In genomic region chr1:132364896-132365557, GRCm38 (mm10) we compare ENCODE assay signal across 7 mouse cellular contexts. TPM values are rescaled to one million over a fixed set of nuclear protein-coding genes. Genes with fewer than 3 reads are reported as not detected.
A peak's percentile ranks its signal among the peaks of the same experiment; 100 is the strongest.
DNase-seq lines count a peak whose midpoint lies in the region; ATAC-seq and TF ChIP-seq lines count a peak whose summit lies in the region.

No protein-coding gene starts in this region.

- ATAC-seq in hindbrain, embryonic 13.5 days (ENCODE audit: low FRiP score), result no peak
- no peak for ATAC-seq in megakaryocyte-erythroid progenitor cell, adult 5-6 weeks (replicated peaks; ENCODE audit: low FRiP score, low TSS enrichment, poor library complexity, severe bottlenecking)

- WGBS in hindbrain, embryonic 10.5 days, result 90% methylated on average over 7 of the region's 7 CpGs
- 86% methylated on average over 7 of the region's 7 CpGs for WGBS in hindbrain, embryonic 13.5 days
- 88% methylated on average over 7 of the region's 7 CpGs for WGBS in bone marrow, adult 2 months

- H3K27ac ChIP-seq in hindbrain, embryonic 10.5 days, result peak overlapping the region; percentile 60; the same call in 1 of the 2 replicates
- H3K27ac ChIP-seq in hindbrain, embryonic 13.5 days, result no peak overlapping the region
- no peak overlapping the region for H3K27ac ChIP-seq in ES-E14 (ENCODE audit: insufficient read depth, low read depth, low read length, poor library complexity, severe bottlenecking)
- H3K27ac ChIP-seq in bone marrow, adult 2 months (ENCODE audit: control insufficient read depth, insufficient read depth, low read depth, low read length, poor library complexity), result no peak overlapping the region

- TF ChIP-seq POLR2A in bone marrow, adult 2 months (IDR thresholded peaks at IDR 0.05; ENCODE audit: borderline replicate concordance, control insufficient read depth, low read depth, low read length), result no peak

- no peak for TF ChIP-seq CTCF in bone marrow, adult 2 months (IDR thresholded peaks at IDR 0.05; ENCODE audit: control insufficient read depth, insufficient read depth, low read length)

- H3K4me2 ChIP-seq in hindbrain, embryonic 13.5 days, result no peak overlapping the region

- DNase-seq in hindbrain, embryonic 10.5 days (ENCODE audit: low spot score), result no peak
- no peak for DNase-seq in ES-E14 (ENCODE audit: low read depth, low spot score)
- DNase-seq in gastrocnemius, postnatal 25 days, result peak; percentile 75
- no peak for DNase-seq in spleen, postnatal 10 days (ENCODE audit: low spot score in 2 of 2)

- peaks cover 27% of the 10 kb centered on the region for H3K4me1 ChIP-seq in hindbrain, embryonic 10.5 days (replicated peaks)
- peaks cover 32% of the 10 kb centered on the region for H3K4me1 ChIP-seq in hindbrain, embryonic 13.5 days (replicated peaks)
- peaks cover 0 to 15% of the 10 kb centered on the region in 2 experiments; a peak in 1 of 4 replicates for H3K4me1 ChIP-seq in ES-E14 (ENCODE audit: control insufficient read depth in 2 of 2, insufficient read depth in 2 of 2, low read length in 2 of 2, poor library complexity in 1 of 2)
- peaks cover 3% of the 10 kb centered on the region; the same call in 1 of the 2 replicates for H3K4me1 ChIP-seq in bone marrow, adult 2 months (ENCODE audit: control insufficient read depth, insufficient read depth, low read length)

- H3K27me3 ChIP-seq in hindbrain, embryonic 10.5 days (ENCODE audit: insufficient read depth, poor library complexity, severe bottlenecking), result no peaks in the 10 kb centered on the region
- no peaks in the 10 kb centered on the region for H3K27me3 ChIP-seq in hindbrain, embryonic 13.5 days

- in situ Hi-C loops in ES-E14 (cut with MboI; ENCODE audit: low sequenced_read_pairs in 2 of 2, unreplicated experiment in 2 of 2), result no loop called here

- no peaks in the 10 kb centered on the region for H3K9me3 ChIP-seq in hindbrain, embryonic 10.5 days
- H3K9me3 ChIP-seq in hindbrain, embryonic 13.5 days, result no peaks in the 10 kb centered on the region
- H3K9me3 ChIP-seq in ES-E14 (ENCODE audit: control insufficient read depth, insufficient read depth, low read depth, low read length), result no peaks in the 10 kb centered on the region

- no peak overlapping the region; the same call in 1 of the 2 replicates for H3K4me3 ChIP-seq in hindbrain, embryonic 10.5 days
- H3K4me3 ChIP-seq in hindbrain, embryonic 13.5 days, result no peak overlapping the region; the same call in 1 of the 2 replicates
- no peak overlapping the region for H3K4me3 ChIP-seq in ES-E14 (ENCODE audit: insufficient read depth in 1 of 2, low read depth in 1 of 2, low read length in 2 of 2, poor library complexity in 1 of 2, severe bottlenecking in 1 of 2)
- H3K4me3 ChIP-seq in bone marrow, adult 2 months (replicated peaks; ENCODE audit: control insufficient read depth, low read depth, low read length), result peak overlapping the region; percentile 55

- H3K9ac ChIP-seq in hindbrain, embryonic 13.5 days, result no peak overlapping the region
- no peak overlapping the region for H3K9ac ChIP-seq in ES-E14 (ENCODE audit: insufficient read depth, low read depth, low read length, poor library complexity, severe bottlenecking)

- peaks cover 79% of the 10 kb centered on the region for H3K36me3 ChIP-seq in hindbrain, embryonic 10.5 days
- peaks cover 36% of the 10 kb centered on the region for H3K36me3 ChIP-seq in hindbrain, embryonic 13.5 days
- peaks cover 9% of the 10 kb centered on the region; the same call in 1 of the 2 replicates for H3K36me3 ChIP-seq in ES-E14 (ENCODE audit: control insufficient read depth, insufficient read depth, low read length, poor library complexity, severe bottlenecking)

TF ChIP-seq in ES-E14, 5 proteins besides CTCF, POLR2A, EP300 and RAD21:
- TF ChIP-seq CHD2 (IDR thresholded peaks at IDR 0.05; ENCODE audit: low read depth, low read length), result no peak
- TF ChIP-seq HCFC1 (IDR thresholded peaks at IDR 0.05; ENCODE audit: borderline replicate concordance, insufficient read depth, low read length), result no peak
- no peak for TF ChIP-seq ZNF384 (IDR thresholded peaks at IDR 0.05; ENCODE audit: low read depth, low read length)
- TF ChIP-seq ZC3H11A (IDR thresholded peaks at IDR 0.05; ENCODE audit: borderline replicate concordance, low read depth, low read length), result no peak
- peak; percentile 67; the same call in 1 of the 2 replicates for TF ChIP-seq MAFK (IDR thresholded peaks at IDR 0.05; ENCODE audit: insufficient read depth, low read depth, low read length)
TF ChIP-seq in ES-E14: peak in this region for 1.

RNA-seq across cellular contexts. Expression of gene Tmcc2, which starts 26.1 kb away (rescaled TPM):
- polyA plus RNA-seq in hindbrain, embryonic 10.5 days (2016; fragmentation: Nextera tagmentation; extraction: Ambion mirVana), result 15.1 and 18.7 TPM in 2 replicates
- polyA plus RNA-seq in hindbrain, embryonic 13.5 days (2015; fragmentation: Nextera tagmentation; extraction: Ambion mirVana), result 24.6 and 25.7 TPM in 2 replicates
- total RNA-seq in ES-E14 (2012; rRNA removed), result 5.8 and 7.9 TPM in 2 replicates
- polyA plus RNA-seq in bone marrow, adult 2 months (2011; ENCODE audit: insufficient read depth, insufficient read length, low replicate concordance, missing spikeins), result 246 and 316 TPM in 2 replicates
- total RNA-seq in gastrocnemius, postnatal 25 days (2021), result 10 to 100 TPM; 23.3 to 25.1 TPM
- total RNA-seq in megakaryocyte-erythroid progenitor cell, adult 5-6 weeks (2014; fragmentation: Nextera tagmentation), result 7.3 and 12.5 TPM in 2 replicates
- total RNA-seq in megakaryocyte-erythroid progenitor cell, adult 5-6 weeks (2017), result 3.2 and 4.8 TPM in 2 replicates

RNA-seq across cellular contexts. Expression of gene Nuak2, which starts 49.1 kb away (rescaled TPM):
- 42.3 and 44.4 TPM in 2 replicates for polyA plus RNA-seq in hindbrain, embryonic 10.5 days (2016; fragmentation: Nextera tagmentation; extraction: Ambion mirVana)
- polyA plus RNA-seq in hindbrain, embryonic 13.5 days (2015; fragmentation: Nextera tagmentation; extraction: Ambion mirVana), result 17.6 and 22.5 TPM in 2 replicates
- total RNA-seq in ES-E14 (2012; rRNA removed), result 7.4 and 8.0 TPM in 2 replicates
- polyA plus RNA-seq in bone marrow, adult 2 months (2011; ENCODE audit: insufficient read depth, insufficient read length, low replicate concordance, missing spikeins), result 5.2 and 16.4 TPM in 2 replicates
- 1 to 10 TPM in 1 of 2 experiments, under 1 TPM in 1; 0.79 to 1.3 TPM for total RNA-seq in gastrocnemius, postnatal 25 days (2021)
- 3.7 and 4.9 TPM in 2 replicates for total RNA-seq in megakaryocyte-erythroid progenitor cell, adult 5-6 weeks (2014; fragmentation: Nextera tagmentation)
- 0.70 and 4.4 TPM in 2 replicates for total RNA-seq in megakaryocyte-erythroid progenitor cell, adult 5-6 weeks (2017)

RNA-seq across cellular contexts. Expression of gene Dstyk, which starts 52.3 kb away (rescaled TPM):
- polyA plus RNA-seq in hindbrain, embryonic 10.5 days (2016; fragmentation: Nextera tagmentation; extraction: Ambion mirVana), result 10.6 and 12.3 TPM in 2 replicates
- polyA plus RNA-seq in hindbrain, embryonic 13.5 days (2015; fragmentation: Nextera tagmentation; extraction: Ambion mirVana), result 10.0 and 10.3 TPM in 2 replicates
- 6.5 and 8.4 TPM in 2 replicates for total RNA-seq in ES-E14 (2012; rRNA removed)
- polyA plus RNA-seq in bone marrow, adult 2 months (2011; ENCODE audit: insufficient read depth, insufficient read length, low replicate concordance, missing spikeins), result 9.6 and 13.7 TPM in 2 replicates
- 1 to 10 TPM; 9.2 to 10.0 TPM for total RNA-seq in gastrocnemius, postnatal 25 days (2021)
- total RNA-seq in megakaryocyte-erythroid progenitor cell, adult 5-6 weeks (2014; fragmentation: Nextera tagmentation), result 3.8 and 12.1 TPM in 2 replicates
- total RNA-seq in megakaryocyte-erythroid progenitor cell, adult 5-6 weeks (2017), result 5.1 and 13.9 TPM in 2 replicates
